Mouse (Mus musculus): ENCODE results near the gene Adamts14.

Gene Adamts14

DNA sequence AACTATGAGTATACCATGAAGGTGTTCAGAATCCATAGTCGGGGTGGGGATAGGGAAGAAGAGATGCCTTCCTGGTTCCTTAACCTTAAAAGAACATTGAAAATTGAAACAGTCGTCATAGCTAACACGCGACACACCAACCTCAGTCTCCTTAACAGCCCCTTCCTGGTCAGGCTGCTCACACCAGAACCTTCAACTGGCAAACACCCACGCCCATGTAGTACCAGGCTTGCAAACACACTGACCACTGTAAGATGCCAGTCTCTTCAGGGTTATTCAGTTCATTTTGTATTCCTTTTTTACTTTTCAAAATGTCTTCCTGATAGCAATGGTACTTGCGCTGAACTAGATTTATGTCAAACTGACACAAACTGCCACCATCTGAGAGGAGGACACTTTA, 3.8 kb upstream of the Adamts14 start:
- in situ Hi-C loops (cut with MboI; ENCODE audit: low sequenced_read_pairs), result no loop called here

- in situ Hi-C loops (cut with MboI; ENCODE audit: low sequenced_read_pairs), result no loop called here
Observed at GRCm38 (mm10) chr10:61275669-61276110, 2.5 kb upstream of the Adamts14 start.

DNA sequence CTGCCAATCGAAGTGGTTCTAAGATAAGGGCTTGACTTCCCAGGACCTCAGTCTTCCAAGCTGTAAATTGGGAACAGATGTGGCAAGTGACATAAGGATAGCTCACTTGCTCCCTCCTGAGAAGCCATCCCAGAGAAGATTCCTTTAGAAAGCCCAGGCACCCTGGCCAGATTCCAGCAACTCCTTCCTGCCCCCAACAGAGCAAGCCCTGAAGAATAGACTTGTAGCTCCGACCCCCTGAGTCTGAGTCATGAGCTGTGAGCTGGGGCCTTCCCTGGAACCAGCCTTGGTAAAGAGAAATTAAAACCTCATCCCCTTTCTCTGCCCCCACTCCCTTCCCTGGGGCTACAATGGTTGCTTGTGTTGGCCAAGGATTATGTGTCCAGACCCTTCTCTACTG, 1.3 kb upstream of the Adamts14 start:
- in situ Hi-C loops (cut with MboI; ENCODE audit: low sequenced_read_pairs), result no loop called here

DNA sequence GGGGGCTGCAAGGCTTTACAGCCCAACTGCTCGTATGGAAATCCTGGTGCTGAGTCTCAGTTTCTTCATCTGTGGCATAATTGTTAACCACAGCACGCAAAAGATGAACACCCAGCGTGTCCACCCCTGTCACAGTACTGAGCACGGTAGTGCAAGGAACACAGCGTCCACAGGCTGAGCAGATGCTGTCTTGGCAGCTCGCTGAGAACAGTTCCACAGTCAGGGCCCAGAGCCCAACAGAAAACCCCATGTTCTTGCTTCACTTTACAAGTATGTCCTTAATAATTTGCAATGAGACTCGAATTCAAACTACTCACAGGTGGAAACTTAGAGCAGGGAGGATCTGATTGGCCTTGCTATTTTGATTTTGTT, 592 bp upstream of the Adamts14 start:
- in situ Hi-C loops (cut with MboI; ENCODE audit: low sequenced_read_pairs), result no loop called here

- in situ Hi-C loops (cut with MboI; ENCODE audit: low sequenced_read_pairs), result no loop called here
Observed at GRCm38 (mm10) chr10:61272631-61273030, 607 bp downstream of the Adamts14 start.

DNA sequence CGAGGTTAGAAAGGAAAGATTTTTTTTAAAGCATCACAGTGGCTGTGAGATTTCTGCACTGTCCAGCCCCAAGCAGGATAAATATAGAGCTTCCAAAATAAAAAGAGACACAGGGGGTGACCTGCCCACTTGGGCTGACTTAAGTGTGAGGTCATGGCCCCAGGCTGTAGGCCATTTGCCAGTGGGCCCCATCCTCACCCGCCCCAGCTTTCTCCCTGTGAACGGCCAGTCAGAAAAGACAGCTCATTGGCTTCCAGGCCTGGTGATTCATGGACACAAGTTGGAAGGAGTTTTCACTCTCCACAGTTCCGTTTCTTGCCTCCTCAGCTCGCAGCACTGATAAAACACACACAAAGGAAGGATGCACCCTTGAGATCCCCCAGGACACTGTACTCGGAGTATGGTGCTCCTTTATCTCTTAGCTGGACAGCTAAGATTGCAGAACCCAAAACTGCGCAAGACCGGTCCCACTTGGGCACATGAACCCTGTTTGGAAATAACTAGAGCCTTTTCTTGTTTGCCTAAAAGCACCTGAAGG, 1.1 kb downstream of the Adamts14 start:
- in situ Hi-C loops (cut with MboI; ENCODE audit: low sequenced_read_pairs), result no loop called here

DNA sequence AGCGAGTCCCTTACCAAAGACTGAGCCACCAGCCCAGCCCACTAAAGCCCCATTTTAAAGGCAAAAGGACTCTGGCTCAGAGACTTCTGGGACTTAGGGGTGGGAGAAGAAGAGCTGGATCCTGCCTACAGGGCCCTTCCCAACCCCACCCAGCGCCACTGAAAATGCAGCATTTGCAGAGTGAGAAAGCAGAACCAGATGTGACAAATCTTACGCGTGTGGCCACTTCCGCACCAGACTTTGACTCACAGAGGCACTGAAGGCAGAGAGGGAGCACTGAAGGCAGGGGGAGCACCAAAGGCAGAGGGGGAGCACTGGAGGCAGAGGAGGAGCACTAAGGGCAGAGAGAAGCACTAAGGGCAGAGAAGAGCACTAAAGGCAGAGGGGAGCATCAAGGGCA, 5.9 kb downstream of the Adamts14 start:
- in situ Hi-C loops (cut with MboI; ENCODE audit: low sequenced_read_pairs), result no loop called here

DNA sequence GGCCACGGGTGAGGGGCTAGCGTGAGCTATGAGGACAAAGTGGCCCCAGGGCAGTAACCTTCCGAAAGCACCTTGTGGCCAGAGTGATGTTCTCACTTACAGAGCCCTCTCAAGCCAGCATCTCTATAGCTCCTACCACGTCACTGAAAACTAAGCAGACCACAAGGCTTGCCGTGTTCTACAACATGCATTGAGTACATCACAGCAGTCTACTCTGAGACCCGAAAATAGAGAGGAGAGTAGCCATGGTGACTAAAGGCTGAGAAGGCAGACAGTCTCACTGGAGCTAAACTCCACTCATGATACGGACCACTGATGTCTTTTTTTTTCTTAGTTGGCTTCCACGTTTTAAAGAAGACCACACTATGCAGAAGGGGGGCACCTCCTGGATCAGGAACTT, 9.6 kb downstream of the Adamts14 start:
- in situ Hi-C loops (cut with MboI; ENCODE audit: low sequenced_read_pairs), result no loop called here

GRCm38 (mm10) chr10:61261229-61262156, 11.7 kb downstream of the Adamts14 start:
- in situ Hi-C loops (cut with MboI; ENCODE audit: low sequenced_read_pairs), result no loop called here

DNA sequence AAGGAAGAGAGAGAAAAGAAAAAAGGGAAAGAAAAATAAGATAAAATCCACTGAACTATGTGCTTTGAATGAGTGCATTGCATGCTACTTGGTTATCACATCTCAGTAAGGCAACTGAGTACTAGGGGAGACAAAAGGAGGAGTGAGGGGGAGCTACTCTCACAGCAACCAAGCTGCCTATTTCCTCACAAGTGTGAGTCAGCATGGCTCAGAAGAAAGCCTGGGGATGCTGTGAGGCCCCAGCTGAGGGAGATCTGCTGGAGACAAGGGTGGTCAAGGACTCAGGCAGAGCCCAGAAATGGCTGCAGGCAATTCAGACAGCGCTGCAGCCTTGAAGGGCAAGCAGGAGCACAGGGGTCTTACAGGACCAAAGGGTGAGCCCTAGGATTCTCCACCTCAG, 15.1 kb downstream of the Adamts14 start:
- in situ Hi-C loops (cut with MboI; ENCODE audit: low sequenced_read_pairs), result no loop called here

DNA sequence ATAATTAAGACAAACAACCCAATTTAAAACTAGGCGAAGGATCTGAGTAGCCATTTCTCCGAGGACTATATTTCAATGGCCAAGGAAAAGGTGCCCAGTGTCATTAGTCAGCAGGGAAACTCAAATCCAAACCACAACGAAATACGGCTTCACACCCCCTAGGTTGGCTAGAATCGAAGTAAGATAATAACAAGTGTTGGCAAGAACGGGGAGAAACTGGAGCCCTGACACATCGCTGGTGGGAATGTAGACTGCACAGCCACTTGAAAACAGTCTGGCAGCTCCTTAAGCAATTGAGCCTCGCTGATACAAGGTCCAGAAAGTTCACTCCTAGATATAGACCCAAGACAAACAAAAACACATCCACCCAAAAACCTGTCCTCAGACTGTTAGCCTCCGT, 16.6 kb downstream of the Adamts14 start:
- in situ Hi-C loops (cut with MboI; ENCODE audit: low sequenced_read_pairs), result no loop called here

DNA sequence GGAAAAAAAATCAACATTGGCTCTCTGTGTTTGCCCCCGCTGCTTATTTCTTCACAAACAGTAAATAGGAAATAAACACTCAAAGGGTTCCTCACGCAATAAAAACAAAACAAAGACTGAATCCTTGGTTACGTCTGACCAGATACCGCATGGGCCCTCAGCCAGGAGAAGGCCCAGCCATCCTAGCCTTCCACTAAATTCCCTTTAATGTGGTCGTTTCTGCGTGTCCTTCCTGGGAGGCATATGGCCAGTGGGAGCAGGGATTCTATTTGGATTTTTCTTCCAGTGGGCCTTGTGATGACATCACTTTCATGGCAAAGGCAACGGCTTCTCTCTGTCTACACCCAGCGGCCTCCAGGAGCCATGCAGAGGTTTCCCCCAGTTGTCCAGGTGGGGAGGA, 18.0 kb downstream of the Adamts14 start:
- in situ Hi-C loops (cut with MboI; ENCODE audit: low sequenced_read_pairs), result no loop called here

- in situ Hi-C loops (cut with MboI; ENCODE audit: low sequenced_read_pairs), result no loop called here
Observed at GRCm38 (mm10) chr10:61254761-61255160, 18.5 kb downstream of the Adamts14 start.

- in situ Hi-C loops (cut with MboI; ENCODE audit: low sequenced_read_pairs), result no loop called here
Observed at GRCm38 (mm10) chr10:61249951-61250350, 23.3 kb downstream of the Adamts14 start.

GRCm38 (mm10) chr10:61248596-61249114, 24.6 kb downstream of the Adamts14 start:
- in situ Hi-C loops (cut with MboI; ENCODE audit: low sequenced_read_pairs), result no loop called here

DNA sequence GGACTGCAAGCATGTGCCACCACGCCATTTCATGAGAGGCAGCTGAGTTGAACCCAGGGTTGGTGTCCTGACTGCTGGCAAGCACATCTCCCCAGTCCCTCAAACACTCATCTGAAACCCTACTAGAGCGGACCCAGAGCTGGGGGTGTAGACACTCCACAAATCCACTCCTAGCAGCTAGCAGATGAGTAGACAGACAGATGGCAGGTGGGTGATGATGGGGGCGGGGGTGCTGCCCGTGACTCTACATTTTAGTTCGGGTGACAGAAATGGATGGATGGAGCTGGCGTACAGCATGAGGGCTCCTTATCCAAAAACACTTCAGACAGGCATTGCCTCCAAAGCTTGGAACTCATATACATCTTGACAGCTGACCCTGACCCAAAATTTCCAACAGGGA, 26.9 kb downstream of the Adamts14 start:
- in situ Hi-C loops (cut with MboI; ENCODE audit: low sequenced_read_pairs), result no loop called here

DNA sequence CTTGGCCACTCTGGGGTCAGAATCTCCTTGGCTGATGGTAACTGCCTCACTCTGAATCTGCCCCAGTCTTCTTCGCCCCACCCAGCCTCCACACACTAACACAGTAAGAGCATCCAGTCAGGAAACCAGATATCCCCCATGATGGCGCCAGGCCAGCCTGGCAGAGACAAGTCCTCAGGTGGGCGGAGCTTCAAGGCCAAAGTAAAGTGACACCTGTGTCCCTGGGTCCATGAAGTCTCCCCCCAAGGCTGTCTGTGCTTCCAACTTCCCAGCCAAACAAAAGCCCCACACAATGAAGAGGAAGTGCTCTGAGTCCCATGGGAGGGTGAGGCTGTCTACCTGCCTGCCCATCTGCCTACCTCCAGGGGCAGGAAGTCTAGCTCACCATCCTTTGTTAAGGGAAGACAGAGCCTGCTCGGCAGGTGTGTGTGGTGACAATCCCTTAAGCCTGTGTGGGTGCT, 31.2 kb downstream of the Adamts14 start:
- in situ Hi-C loops (cut with MboI; ENCODE audit: low sequenced_read_pairs), result no loop called here

DNA sequence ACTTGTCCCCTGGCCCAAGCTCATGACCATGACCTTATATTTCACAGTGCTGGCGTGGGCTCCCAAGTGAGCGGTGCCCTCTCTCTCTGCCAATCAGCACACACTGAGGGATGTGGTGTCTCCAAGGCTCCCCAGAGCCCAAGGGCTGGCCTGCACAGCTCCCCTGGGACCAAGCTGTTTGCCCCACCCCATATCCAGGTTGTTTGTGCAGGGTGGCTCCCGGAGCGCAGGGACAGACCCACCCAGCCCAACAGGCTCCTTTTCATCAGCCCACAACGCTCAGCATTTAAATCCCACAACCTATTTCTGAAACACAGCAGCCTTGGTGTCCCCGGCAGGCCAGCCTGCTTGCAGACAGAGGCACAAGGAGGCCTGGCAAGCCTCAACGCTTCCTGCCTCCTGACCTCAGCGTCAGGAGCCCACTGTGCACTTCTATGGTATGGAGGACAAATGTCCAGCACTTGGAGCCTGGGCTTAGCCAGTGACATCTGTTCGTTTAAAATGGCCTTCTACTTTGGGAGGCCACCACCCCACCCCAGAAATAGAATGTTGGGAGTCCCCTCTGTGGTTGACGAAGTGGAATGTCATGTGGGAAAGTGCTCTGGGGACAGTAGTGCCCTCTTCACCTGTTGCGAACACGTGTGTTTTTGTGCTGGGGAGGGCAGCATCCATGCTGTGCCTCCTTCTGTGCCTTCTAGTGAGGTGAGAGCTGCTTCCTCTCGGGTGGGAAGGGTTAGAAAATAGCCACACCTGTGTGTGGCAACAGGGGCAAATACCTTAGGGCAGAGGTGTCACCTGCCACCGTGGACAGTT, 32.9 kb downstream of the Adamts14 start:
- in situ Hi-C loops (cut with MboI; ENCODE audit: low sequenced_read_pairs), result no loop called here

DNA sequence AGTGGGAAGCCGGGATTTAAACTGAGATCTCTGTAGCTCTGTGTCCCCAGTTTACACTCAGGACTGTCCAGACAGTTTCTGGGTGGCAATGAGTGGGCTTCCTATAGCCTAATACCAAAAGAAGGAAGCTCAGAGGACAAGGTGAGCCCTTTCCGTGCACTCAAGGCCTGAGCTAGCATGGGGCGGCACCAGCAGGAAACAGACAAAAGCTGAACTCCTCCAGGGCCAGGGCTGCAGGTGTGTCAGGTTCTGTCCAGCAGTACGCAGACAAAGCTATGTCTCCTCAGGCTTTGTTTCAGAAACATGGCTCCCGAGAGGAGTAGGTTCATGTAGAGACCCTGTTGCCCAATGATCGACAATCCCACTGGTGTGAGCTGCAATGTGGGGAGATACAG, 35.9 kb downstream of the Adamts14 start:
- in situ Hi-C loops (cut with MboI; ENCODE audit: low sequenced_read_pairs), result no loop called here

GRCm38 (mm10) chr10:61236683-61237390, 36.4 kb downstream of the Adamts14 start:
- in situ Hi-C loops (cut with MboI; ENCODE audit: low sequenced_read_pairs), result no loop called here
